In the genomic region with DNA sequence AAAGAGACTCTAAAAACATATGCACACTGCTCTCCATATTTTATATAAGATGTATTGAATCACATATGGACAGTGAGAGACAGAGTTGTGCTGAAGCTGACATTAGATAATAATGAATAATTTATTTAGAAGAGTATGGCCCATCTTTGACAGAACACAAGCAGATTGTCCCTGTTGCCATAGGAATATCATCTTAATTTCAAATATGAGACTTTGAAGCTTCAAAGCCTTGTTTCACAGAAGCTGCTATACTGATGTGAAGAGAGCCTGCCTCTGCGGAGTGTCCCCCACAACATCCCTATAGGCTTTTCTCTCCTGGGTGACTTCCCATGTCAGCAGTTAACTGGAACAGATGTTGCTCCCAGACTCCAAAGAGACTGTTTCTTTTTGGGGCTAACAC, we compare ENCODE assay signal across 22 mouse cellular contexts.
"Had no signal": no experiment of that assay in that cellular context is flagged by ENCODE, and none has a peak within 500 bp of the region (broad histone marks: within the 10 kb centered on the region; RNA-seq: fewer than 3 reads in every experiment).

No protein-coding gene starts in this region.

- ATAC-seq: intestine, embryonic 15.5 days; liver, postnatal 0 days; lung, postnatal 0 days had no signal

- H3K27ac ChIP-seq: intestine, embryonic 15.5 days; kidney, embryonic 15.5 days; limb, embryonic 12.5 days; limb, embryonic 15.5 days; liver, embryonic 14.5 days; macrophage; stomach, postnatal 0 days had no signal

- DNase-seq: kidney, adult 11 months; kidney, adult 8-10 months; kidney, postnatal 10 days; kidney, postnatal 36 days; left cerebral cortex, postnatal 4 days; liver, postnatal 0 days; lung, embryonic 14.5 days; right cerebral cortex, adult 18-20 months; right cerebral cortex, postnatal 14 days; right cerebral cortex, postnatal 4 days; thymus, adult 2 months; thymus, postnatal 14 days; thymus, postnatal 4 days had no signal

- H3K27me3 ChIP-seq: intestine, embryonic 15.5 days; kidney, embryonic 15.5 days; limb, embryonic 12.5 days; limb, embryonic 15.5 days had no signal

- H3K9ac ChIP-seq: intestine, embryonic 15.5 days; kidney, embryonic 15.5 days; limb, embryonic 12.5 days; limb, embryonic 15.5 days; liver, embryonic 14.5 days; liver, postnatal 0 days; lung, embryonic 14.5 days had no signal

- H3K4me1 ChIP-seq: intestine, embryonic 15.5 days; kidney, embryonic 15.5 days; limb, embryonic 12.5 days; limb, embryonic 15.5 days had no signal

- H3K9me3 ChIP-seq: intestine, embryonic 15.5 days; kidney, embryonic 15.5 days; limb, embryonic 12.5 days; limb, embryonic 15.5 days had no signal

- H3K36me3 ChIP-seq: intestine, embryonic 15.5 days; kidney, embryonic 15.5 days; limb, embryonic 12.5 days; limb, embryonic 15.5 days had no signal

- H3K4me2 ChIP-seq: intestine, embryonic 15.5 days; kidney, embryonic 15.5 days; limb, embryonic 12.5 days; limb, embryonic 15.5 days; liver, embryonic 11.5 days; lung, embryonic 14.5 days had no signal

- H3K4me3 ChIP-seq: intestine, embryonic 15.5 days; kidney, embryonic 15.5 days; limb, embryonic 12.5 days; limb, embryonic 15.5 days had no signal
